Mouse (Mus musculus) neural tube, embryonic 10.5 days (tissue): ENCODE measurements around the gene Tmem33.

Experiments used
- DNase-seq: peaks from one replicate; pipeline ENCODE4 v3.0.0-alpha.2; 2017; ENCODE audit warnings: low spot score; ENCODE audit errors: extremely low spot score

The Tmem33 gene

DNA sequence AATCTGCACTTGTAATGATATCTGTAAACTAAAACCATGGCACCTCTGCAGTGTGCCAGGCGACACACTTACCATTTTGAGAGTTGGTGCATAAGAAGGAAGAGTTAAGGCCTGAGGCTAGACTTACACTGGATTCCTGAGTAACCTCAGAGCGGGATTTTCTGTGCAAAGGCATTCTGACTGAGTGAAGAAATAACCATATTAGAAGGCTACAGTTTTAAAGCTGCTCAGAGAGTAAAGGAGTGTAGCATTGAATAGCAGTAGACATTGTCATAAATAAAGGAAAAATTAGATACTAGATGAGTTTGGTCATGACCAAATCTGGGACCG is 52.1 kb downstream of the Tmem33 start:
- DNase-seq, result no peak

DNA sequence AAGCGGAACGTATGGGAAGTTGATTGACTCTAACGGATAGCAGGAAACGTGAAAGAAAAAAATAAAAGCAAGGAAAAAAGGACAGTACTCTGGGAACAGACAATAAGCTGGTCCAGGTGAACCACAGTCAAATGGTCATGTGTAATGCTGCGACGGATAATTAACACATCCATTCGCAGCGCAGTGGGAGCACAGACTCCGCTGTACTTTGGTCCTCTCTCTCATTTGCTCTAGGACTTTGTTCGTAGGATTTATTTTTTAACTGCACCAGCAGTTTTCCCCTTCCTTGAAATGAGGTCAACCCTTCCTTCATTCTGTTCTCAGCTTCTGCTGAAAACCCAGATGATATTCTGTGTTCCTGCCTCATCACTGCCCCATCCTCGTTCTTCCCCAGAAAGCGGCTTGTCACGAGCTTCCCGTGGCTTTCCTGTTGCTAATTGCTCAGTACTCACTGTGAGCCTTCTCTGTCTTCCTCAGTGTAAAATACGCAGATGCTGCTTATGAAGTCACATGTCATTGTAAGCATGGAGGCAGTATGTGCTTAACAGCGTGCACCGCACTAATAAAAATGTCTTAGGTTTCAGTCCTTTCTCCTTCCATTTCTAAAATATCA is 61.4 kb downstream of the Tmem33 start:
- no peak for DNase-seq

DNA sequence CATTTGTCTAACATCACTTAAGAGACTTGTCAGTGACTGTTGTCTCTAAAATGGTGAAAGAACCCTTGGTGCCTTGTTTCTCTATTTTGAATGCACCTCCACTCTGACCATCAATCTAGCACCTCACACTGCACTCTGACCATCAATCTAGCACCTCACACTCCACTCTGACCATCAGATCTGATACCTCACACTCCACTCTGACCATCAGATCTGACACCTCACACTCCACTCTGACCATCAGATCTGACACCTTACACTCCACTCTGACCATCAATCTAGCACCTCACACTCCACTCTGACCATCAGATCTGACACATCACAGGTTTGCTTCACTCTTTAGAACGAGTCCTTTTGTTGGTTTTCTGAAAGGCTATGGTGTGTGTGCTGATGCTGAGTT is 63.7 kb downstream of the Tmem33 start:
- DNase-seq, result no peak

DNA sequence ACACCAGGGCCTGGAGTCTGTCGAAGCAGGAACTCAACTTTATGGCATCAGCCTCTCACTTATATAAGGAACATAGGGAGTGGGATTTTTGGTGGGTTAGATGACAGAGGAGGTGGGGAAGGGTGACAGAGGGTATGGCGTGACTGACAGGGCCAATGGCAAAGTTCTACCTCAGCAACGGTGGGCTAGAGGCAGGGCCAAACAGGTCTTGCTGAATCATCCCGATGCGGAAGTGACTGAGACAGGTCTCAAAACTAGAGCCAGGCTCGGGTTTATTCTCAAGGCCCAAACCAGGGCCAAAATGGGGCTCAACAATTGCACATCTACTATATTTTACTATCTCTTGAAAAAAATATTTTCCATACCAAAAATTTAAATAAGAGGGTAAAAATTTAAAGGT is 80.4 kb downstream of the Tmem33 start:
- DNase-seq, result no peak
